Mouse (Mus musculus) testis, adult 10 weeks (tissue): ENCODE measurements around the gene Dpf1. TPM values are rescaled to one million over a fixed set of nuclear protein-coding genes. Genes with fewer than 3 reads are reported as not detected.

ENCODE experiments used
- polyA plus RNA-seq: library from polyadenylated mRNA; stranded (reverse); fragments of 350-450 nt; fragmentation: Illumina TruSeq; extraction: RNeasy Lipid Tissue Mini Kit (QIAGEN cat#74804); gene quantifications from one replicate; pipeline ENCODE4 v1.2.3, GENCODE M21; 2014; ENCODE audit warnings: low read depth, low replicate concordance

Gene Dpf1
- 1.1 TPM for polyA plus RNA-seq

DNA sequence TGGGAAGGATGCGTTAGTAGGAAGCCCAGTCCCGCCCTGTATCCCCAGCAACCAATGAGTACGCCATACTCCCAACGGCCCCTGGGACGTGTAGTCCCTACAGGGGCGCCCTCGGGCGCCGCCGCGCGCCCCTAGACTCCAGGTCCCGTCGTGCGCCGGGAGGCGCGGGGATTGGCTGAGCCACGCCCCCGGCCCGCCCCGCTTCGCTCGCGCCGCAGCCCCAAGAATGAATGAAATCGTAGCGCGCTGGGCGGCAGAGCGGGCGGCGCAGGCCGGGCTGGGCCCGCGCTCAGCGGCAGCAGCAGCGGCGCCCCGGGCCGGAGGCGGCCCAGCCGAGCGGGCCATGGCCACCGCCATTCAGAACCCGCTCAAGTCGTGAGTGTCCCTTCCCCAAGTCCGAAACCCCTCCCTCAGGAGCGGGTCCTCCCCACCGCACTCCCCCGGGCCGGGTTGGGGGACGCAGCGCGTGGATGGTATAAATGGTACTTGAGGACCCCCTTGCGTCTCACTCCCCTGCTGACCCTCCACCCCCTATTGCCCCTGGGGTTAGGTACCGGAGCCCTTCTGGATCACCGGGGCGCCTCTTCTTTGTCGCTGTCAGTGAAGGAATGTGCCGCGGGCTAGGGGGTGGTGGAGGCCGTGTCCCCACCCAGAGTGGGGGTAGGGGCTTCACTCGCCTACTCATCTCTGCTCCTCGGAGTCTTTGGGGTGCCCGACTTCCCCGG is at the start of gene Dpf1:
TSS of gene Dpf1 (plus strand) at position 214 of the 725 bp plus-strand sequence.

DNA sequence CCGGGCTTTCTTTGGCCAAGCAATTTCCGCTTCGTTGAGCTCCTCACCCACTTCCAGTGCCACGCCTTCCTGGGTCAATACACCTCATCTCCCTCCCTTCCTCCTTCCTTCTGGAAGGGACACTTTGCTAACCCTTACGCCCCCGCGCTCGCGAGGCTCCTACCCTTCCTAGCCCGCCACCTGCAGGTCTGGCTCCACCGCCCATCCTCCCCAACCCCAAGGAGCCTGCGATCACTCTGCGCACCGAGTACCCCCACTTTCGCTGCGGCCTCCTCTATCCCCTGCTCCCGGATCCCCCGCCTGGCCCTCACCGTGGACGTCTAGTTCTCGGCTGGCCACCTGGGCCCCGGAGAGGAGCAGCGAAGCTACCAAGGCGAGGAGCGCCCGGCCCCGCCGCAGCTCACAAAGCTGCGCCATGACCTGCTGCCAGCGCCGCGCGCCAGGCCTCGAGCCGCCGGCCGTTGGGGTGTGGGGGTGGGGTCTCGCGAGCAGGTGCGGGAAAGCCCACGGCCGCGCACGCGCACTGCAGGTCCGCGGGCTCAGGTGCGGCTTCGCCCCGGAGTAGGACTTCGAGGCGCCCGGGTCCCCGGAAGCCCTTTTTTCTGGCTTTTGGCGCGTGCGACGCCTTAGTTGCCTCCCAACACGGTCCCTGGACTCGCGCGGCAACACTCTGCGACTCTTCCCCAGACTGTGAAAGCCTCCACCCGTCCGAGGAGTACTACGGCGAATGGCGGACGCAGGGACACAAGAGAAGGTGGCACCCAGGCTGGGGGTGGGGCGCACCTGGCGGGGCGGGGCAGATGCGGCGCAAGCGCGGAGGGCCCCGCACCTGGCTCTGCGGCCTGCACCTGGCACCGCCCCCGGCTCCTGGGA is 22.3 kb upstream of the Dpf1 start, which contains the start of gene Spint2:
TSS of gene Spint2 (minus strand) at position 712 of the 873 bp plus-strand sequence.

DNA sequence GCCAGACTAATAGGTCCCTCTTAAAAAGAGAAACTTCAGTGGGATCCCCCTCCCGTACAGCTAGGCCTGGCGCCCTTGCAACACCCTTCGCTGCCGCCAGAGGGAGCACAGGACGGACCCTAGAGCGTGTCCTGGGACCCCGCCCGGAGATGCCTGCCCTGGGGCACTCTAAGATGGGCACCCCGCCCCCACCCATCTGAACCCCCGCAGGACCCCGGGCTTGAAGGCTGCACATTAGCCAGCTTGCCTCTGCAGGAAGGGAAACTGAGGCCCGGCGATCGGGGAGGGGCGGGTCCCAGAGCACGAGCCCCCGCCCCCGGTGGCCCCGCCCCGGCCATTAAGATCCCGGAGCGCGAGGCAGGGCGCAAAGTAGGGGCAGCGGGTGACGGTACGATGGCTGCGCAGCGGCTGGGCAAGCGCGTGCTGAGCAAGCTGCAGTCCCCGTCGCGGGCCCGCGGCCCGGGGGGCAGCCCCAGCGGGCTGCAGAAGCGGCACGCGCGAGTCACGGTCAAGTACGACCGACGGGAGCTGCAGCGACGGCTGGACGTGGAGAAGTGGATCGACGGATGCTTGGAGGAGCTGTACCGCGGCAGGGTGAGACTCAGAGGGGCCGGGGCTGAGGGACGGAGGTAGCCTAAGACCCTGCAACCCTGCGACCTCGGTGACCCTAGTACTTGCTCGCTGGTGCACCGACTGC is 14.7 kb upstream of the Dpf1 start, which contains the start of gene Ppp1r14a:
TSS of gene Ppp1r14a (plus strand) at position 367 of the 697 bp plus-strand sequence.

Other genes starting within 250 kb of the Dpf1 start
- gene Ryr1, start 178.8 kb upstream of the Dpf1 start, polyA plus RNA-seq: 0.14 TPM
- gene Rasgrp4, start 169.1 kb upstream of the Dpf1 start, polyA plus RNA-seq: 0.11 TPM
- 3.0 TPM for gene Fam98c, start 147.7 kb upstream of the Dpf1 start, polyA plus RNA-seq
- gene Ggn, start 133.7 kb upstream of the Dpf1 start, polyA plus RNA-seq: 2.6 TPM
- 29.2 TPM for gene Spred3, start 133.5 kb upstream of the Dpf1 start, polyA plus RNA-seq
- 214 TPM for gene Psmd8, start 123.2 kb upstream of the Dpf1 start, polyA plus RNA-seq
- gene Catsperg1, start 89.9 kb upstream of the Dpf1 start, polyA plus RNA-seq: 169 TPM
- 2.8 TPM for gene Kcnk6, start 71.4 kb upstream of the Dpf1 start, polyA plus RNA-seq
- gene Yif1b, start 65.6 kb upstream of the Dpf1 start, polyA plus RNA-seq: 1.7 TPM
- gene 2200002D01Rik, start 55.5 kb upstream of the Dpf1 start, polyA plus RNA-seq: not detected
- gene Spint2, start 22.0 kb upstream of the Dpf1 start, polyA plus RNA-seq: 12.3 TPM
- gene Ppp1r14a, start 14.6 kb upstream of the Dpf1 start, polyA plus RNA-seq: 0.36 TPM
- gene Sipa1l3, start 214.7 kb downstream of the Dpf1 start, polyA plus RNA-seq: 4.1 TPM